Mouse (Mus musculus) liver, postnatal 0 days (tissue): ENCODE results near the gene Napsa. TPM values are rescaled to one million over a fixed set of nuclear protein-coding genes. Genes with fewer than 3 reads are reported as not detected.

Experiments
- ATAC-seq: fragments of 200-750 bp; cut with Nextera tagmentation; 2 replicates; pipeline ENCODE4 v1.8.0; 2017; ENCODE audit warnings: mild to moderate bottlenecking, moderate library complexity
- DNase-seq: peaks from one replicate; pipeline ENCODE4 v3.0.0-alpha.2; 2016
- H3K27ac ChIP-seq: fragments of 300-500 bp; sonication (generic); 2 replicates; pipeline ENCODE4 v1.5.1; 2014; ENCODE audit warnings: antibody characterized with exemption, moderate library complexity, mild to moderate bottlenecking, low read depth
- H3K27me3 ChIP-seq: fragments of 300-500 bp; sonication (generic); 2 replicates; pipeline ENCODE4 v1.6.1; 2014; ENCODE audit warnings: low read length, control low read depth, mixed read lengths; ENCODE audit not compliant: insufficient read depth
- H3K36me3 ChIP-seq: fragments of 300-500 bp; sonication (generic); replicated peaks from 2 replicates; pipeline ENCODE4 v1.6.1; 2014; ENCODE audit warnings: mild to moderate bottlenecking, control low read depth, low read length, moderate library complexity, mixed read lengths; ENCODE audit not compliant: insufficient read depth
- H3K4me1 ChIP-seq: fragments of 300-500 bp; sonication (generic); 2 replicates; pipeline ENCODE4 v1.6.1; 2014; ENCODE audit warnings: antibody characterized with exemption, mild to moderate bottlenecking, control low read depth; ENCODE audit not compliant: insufficient read depth
- H3K4me2 ChIP-seq: fragments of 300-500 bp; sonication (generic); 2 replicates; pipeline ENCODE4 v1.6.1; 2014; ENCODE audit warnings: low read depth, mild to moderate bottlenecking, low read length, moderate library complexity, mixed read lengths
- H3K4me3 ChIP-seq: fragments of 300-500 bp; sonication (generic); 2 replicates; pipeline ENCODE4 v1.5.1; 2014; ENCODE audit warnings: low read depth, low read length
- H3K9ac ChIP-seq: fragments of 300-500 bp; sonication (generic); replicated peaks from 2 replicates; pipeline ENCODE4 v1.6.1; 2014; ENCODE audit warnings: mild to moderate bottlenecking, moderate library complexity
- H3K9me3 ChIP-seq: fragments of 300-500 bp; sonication (generic); 2 replicates; pipeline ENCODE4 v1.6.1; 2016; ENCODE audit warnings: mild to moderate bottlenecking, control low read depth, low read length, mixed read lengths
- CTCF ChIP-seq: sonication (generic); IDR thresholded peaks from 2 replicates; pipeline ENCODE4 v1.5.1; 2016; ENCODE audit warnings: antibody characterized with exemption, low read depth
- EP300 ChIP-seq: IDR thresholded peaks from 2 replicates; pipeline ENCODE4 v1.6.1; 2016; ENCODE audit warnings: antibody characterized with exemption, low read depth, mild to moderate bottlenecking
- WGBS: fragments of 180-500 bp; shearing (Covaris S2); extraction: QIAGEN DNeasy Blood & Tissue Kit; methylation state at CpG from one replicate; pipeline ENCODE4 v1.1.7; 2014; ENCODE audit not compliant: insufficient replicate concordance; 5-methylcytosine and 5-hydroxymethylcytosine counted together
- polyA plus RNA-seq: library from polyadenylated mRNA; unstranded; fragments of >200 nt; fragmentation: Nextera tagmentation; extraction: Ambion mirVana; gene quantifications from 2 replicates; pipeline ENCODE4 v1.2.1, GENCODE M21; 2015

The Napsa gene
- polyA plus RNA-seq, 1 experiment from 2014 or later, result 17.8 TPM

DNA sequence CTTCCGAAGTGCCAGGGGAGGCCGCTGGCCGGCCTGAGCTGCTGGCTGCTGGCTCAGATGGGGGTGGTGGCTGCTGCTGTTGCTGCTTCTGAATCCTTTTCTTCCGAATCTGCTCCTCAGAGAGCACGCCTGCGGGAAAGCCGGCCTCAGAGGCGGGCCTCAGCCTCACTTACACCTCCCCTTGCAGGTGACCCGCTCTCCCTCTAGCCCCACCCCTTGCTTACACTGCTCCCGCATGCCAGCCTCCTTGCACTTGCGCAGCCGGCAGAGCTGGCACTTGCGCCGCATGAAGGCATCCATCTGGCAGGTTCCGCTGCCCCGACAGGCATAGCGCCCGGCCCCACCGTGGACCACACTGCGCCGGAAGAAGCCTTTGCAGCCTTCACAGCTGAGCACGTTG lies 20.4 kb upstream of the Napsa start:
- Histone ChIP-seq H3K4me1 (peaks cover 29% of the 10 kb centered on the region), H3K9me3 (no peaks in the 10 kb centered on the region), H3K4me2 (no peak overlapping the region), H3K36me3 (peaks cover 32% of the 10 kb centered on the region), H3K27ac (no peak overlapping the region), H3K27me3 (no peaks in the 10 kb centered on the region), H3K4me3 (no peak overlapping the region), H3K9ac (no peak overlapping the region)
- no peak for DNase-seq
- WGBS, result 92% methylated on average over 20 of the region's 22 CpGs
- no peak for ATAC-seq
- TF ChIP-seq EP300 (no peak), CTCF (no peak)

DNA sequence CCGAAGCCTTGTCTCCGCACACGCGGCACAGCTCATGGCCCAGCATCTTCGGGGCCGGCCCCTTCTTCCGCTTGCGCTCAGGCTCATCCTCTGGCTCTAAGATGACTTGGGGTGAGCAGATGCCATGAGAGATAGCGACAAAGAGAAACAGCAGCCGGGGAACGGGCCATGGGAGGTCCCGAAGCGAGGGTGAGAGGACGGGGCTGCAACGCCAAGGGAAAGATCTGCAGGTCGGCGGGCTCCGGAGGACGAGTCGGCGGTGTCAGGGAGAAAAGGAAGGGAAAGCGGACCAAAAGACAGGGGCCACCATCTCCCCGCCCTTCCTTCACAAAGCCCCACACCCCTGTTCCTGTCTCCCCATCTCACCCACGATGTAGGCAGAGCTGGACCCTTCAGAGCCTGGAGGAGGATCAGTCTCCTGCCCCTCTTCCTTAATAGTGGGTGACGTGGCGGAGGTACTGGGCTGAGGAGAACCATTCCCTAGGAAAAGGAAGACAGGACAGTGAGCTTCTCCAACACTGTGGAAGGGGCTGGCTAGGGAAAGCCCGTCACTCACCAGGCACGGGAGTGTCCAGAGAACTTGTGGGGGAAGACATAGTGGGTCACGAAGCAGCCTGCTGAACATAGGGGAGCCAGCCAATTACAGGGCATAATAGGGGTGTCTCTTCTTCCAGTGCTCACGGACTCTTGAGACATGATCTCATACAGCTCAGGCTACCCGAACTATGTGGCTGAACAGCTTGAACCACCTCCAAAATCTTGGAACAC lies 19.9 kb upstream of the Napsa start:
- H3K27ac ChIP-seq, result no peak overlapping the region
- peaks cover 32% of the 10 kb centered on the region for H3K36me3 ChIP-seq
- H3K4me3 ChIP-seq, result peak overlapping the region; percentile 99
- WGBS, result 86% methylated on average over 31 of the region's 31 CpGs
- ATAC-seq (no peak), DNase-seq (no peak)
- H3K4me1 ChIP-seq, result peaks cover 26% of the 10 kb centered on the region
- no peaks in the 10 kb centered on the region for H3K27me3 ChIP-seq
- H3K9me3 ChIP-seq, result no peaks in the 10 kb centered on the region
- TF ChIP-seq CTCF (no peak), EP300 (no peak)
- H3K9ac ChIP-seq, result no peak overlapping the region
- peak overlapping the region; percentile 78 for H3K4me2 ChIP-seq

DNA sequence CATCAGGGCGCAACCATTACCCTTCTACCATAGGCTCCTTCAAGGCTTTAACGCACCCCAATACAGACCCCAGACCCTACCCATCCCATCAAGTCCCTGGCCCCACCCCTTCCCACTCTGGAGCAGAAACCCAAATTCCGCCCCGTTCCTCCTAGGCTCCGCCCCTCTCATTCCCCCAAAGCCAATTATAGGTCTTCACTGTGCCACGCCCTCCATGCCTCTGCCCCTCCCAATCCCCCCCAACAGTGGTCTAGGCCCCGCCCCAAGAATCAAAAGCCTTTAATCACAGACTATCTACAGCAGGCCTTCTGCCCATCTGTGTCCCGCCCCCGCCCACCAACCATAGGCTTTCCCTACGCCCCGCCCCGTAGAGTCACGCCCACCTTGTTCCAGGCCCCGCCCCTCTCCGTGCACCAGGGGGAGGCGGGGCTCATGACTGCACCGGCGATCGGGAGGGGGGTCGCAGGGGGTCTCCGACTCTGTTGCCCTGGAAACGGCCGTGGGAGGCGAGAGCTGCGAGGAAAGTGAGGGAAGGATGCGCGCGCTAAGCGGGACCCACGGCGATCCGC lies 18.9 kb upstream of the Napsa start:
- DNase-seq (peak; percentile 93), ATAC-seq (peak; percentile 81)
- under 1% methylated on average over 32 of the region's 32 CpGs for WGBS
- TF ChIP-seq EP300 (no peak), CTCF (no peak)
- H3K9ac ChIP-seq, result peak overlapping the region; percentile 95
- peak overlapping the region; percentile 100 for H3K27ac ChIP-seq
- H3K27me3 ChIP-seq, result no peaks in the 10 kb centered on the region
- peaks cover 32% of the 10 kb centered on the region for H3K36me3 ChIP-seq
- H3K4me3 ChIP-seq, result peak overlapping the region; percentile 99
- peak overlapping the region; percentile 78 for H3K4me2 ChIP-seq
- H3K9me3 ChIP-seq, result no peaks in the 10 kb centered on the region
- H3K4me1 ChIP-seq, result peaks cover 19% of the 10 kb centered on the region

DNA sequence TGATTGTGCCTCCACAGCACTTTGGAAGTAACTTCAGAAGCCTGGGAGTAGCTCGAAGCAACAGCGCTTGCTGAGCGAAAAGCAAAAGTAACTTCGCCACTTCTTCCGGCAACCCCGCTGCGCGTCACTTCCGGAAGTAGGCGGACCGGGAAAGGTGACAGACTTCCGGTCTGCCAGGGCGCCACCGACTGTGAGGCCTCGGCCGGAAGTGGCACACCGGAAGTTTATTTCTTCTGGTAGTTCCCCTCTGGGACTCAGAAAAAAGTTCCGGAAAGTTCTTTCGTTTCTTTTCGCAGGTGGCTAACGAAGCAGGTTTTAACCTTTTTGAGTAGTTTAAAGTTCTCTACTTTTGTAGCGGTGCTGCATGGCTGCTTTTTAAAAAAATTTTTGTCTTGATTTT lies 18.4 kb upstream of the Napsa start, which contains the start of gene Nr1h2:
Gene Nr1h2 (minus strand): TSS at position 126 of the 400 bp plus-strand sequence.
- DNase-seq, result peak; percentile 97
- under 1% methylated on average over 22 of the region's 22 CpGs for WGBS
- Histone ChIP-seq H3K36me3 (peaks cover 32% of the 10 kb centered on the region), H3K27ac (peak within 1 kb of the TSS; percentile 100), H3K4me1 (peaks cover 19% of the 10 kb centered on the region), H3K27me3 (no peaks in the 10 kb centered on the region), H3K4me2 (peak within 1 kb of the TSS; percentile 78), H3K4me3 (peak within 1 kb of the TSS; percentile 99), H3K9me3 (no peaks in the 10 kb centered on the region), H3K9ac (peak within 1 kb of the TSS; percentile 95)
- TF ChIP-seq CTCF (0 out of 2 replicates have a peak, but pooled peaks have one; percentile 4), EP300 (peak; percentile 74; the same call in 1 of the 2 replicates)
- peak; percentile 89 for ATAC-seq

DNA sequence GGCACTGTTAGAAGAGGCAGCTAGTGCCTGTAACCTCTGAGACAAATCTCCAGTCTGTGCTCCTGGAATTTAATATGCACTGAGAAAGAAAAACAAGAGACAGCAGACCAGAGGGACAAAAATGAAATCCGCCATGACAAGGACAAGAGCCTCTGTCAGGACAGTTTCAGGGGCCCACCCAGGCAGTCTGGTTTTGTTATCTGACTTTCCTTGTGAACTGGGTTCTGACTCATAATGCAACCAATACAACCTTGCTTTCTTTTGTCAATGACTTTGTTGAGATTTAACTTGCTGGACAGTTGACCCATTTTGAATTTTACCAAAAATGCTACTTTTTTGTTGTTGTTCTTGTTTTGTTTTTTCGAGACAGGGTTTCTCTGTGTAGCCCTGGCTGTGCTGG lies 14.6 kb upstream of the Napsa start:
- DNase-seq (no peak), ATAC-seq (no peak)
- Histone ChIP-seq H3K4me2 (no peak overlapping the region), H3K4me1 (peaks cover 25% of the 10 kb centered on the region), H3K36me3 (no peaks in the 10 kb centered on the region), H3K9ac (no peak overlapping the region), H3K27me3 (no peaks in the 10 kb centered on the region), H3K4me3 (no peak overlapping the region), H3K27ac (no peak overlapping the region; the same call in 1 of the 2 replicates), H3K9me3 (no peaks in the 10 kb centered on the region)
- 59% methylated on average over 2 of the region's 2 CpGs for WGBS
- TF ChIP-seq EP300, result no peak
- no peak for TF ChIP-seq CTCF
